Mouse (Mus musculus) B cell, adult 2 months (primary cell): Measurements from ENCODE around the gene Adcy6.

ENCODE experiments used
- DNase-seq, 2 experiments: peaks; one replicate each; pipeline ENCODE4 v3.0.0; 2022

Gene Adcy6

DNA sequence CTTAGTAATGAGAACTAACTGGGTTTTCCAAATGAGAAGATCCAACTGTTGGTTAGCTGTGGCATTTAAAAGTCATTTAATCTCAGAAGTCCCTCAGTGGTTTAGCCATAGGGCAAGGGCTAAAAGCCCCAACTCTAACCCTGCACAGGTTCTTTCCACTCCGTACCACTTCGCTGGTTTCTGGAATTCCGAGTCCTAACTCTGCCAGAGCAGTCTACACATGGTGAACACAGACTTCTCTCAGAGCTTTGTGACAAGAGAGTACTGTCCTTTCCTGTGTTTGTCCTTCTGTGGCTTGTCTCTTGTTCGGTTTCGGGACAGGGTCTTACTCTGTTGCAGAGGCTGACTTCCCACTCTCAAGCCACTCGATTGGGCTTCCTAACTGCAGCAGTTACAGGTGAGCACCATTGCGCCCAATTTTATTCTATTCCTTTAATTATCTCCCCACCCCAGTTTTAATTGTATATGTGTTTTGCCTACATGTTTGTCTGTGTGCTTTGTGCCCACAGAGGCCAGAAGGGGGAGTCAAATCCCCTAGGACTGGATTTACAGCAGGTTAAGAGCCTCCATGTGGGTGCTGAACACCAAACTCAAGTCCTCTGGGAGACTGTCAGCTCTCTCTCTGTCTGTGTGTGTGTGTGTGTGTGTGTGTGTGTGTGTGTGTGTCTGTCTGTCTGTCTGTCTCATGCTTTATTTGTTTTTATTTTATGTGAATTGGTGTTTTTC lies 16.8 kb upstream of the Adcy6 start:
- DNase-seq, result no peak

GRCm38 (mm10) chr15:98626078-98626477 lies 16.2 kb upstream of the Adcy6 start:
- no peak for DNase-seq

- DNase-seq, result no peak
Measured at GRCm38 (mm10) chr15:98623361-98623821, 13.5 kb upstream of the Adcy6 start.

DNA sequence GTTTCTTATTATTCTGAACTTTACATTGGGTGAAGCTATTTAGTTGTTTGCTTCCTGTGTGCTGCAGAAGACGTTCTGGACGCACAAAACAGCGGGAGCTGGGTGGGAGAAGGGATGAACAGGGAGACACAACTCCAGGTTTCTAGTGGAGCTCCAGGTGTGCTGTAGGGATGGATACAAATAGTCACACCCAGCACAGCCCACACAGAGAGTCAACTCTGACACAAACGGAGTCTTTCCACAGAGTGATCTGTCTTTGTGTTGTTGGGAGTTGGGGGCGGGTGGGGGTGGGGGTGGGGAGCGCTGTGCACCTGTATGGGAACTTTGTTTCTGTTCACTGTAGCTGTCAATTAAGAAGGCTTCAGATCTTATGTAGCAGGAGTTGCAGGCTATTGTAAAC lies 12.8 kb upstream of the Adcy6 start:
- DNase-seq, result no peak

- DNase-seq, result no peak
Measured at GRCm38 (mm10) chr15:98622199-98622598, 12.3 kb upstream of the Adcy6 start.

- peak; percentile 73 to 76 for DNase-seq
Measured at GRCm38 (mm10) chr15:98617176-98617537, 7.3 kb upstream of the Adcy6 start.

GRCm38 (mm10) chr15:98616362-98617175 lies 6.7 kb upstream of the Adcy6 start:
- no peak for DNase-seq

DNA sequence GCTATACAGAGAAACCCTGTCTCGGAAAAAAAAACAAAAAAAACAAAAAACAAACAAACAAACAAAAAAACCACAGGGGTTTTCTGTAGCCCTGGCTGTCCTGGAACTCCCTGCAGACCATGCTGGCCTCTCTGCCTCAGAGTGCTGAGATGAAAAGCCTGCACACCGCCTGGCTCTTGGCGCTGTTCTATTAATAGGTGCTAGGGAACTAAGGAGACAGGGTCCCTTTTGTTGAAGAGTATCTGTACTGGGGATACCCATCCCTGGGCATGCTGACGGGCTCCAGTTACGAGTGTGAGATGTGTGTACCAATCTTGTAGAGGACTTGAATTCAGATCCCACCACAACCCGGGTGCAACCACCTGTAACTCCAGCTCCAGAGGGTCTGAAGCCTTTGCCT lies 5.9 kb upstream of the Adcy6 start:
- DNase-seq, result no peak

DNA sequence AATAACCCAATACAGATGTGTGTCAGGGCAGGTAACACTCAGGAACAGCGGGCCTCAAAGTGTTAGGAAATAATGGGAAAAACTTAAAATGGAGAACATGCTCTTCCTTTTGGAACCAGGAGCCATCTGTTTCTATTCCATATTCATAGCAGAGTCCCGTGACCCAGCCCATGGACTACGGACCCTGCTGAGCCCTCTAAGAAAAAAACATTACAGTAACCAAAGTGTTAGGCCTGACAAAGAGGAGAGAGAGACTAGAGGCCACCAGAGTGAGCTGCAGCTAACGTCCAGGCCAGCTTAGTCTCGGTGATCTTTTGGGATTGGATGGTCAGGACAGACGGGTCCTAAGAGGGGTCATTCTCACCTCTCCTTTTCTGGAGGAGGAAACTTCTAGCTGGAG lies 5.1 kb upstream of the Adcy6 start:
- DNase-seq, result no peak

- DNase-seq, result no peak
Measured at GRCm38 (mm10) chr15:98614551-98614950, 4.7 kb upstream of the Adcy6 start.

- no peak for DNase-seq
Measured at GRCm38 (mm10) chr15:98612229-98612628, 2.4 kb upstream of the Adcy6 start.

DNA sequence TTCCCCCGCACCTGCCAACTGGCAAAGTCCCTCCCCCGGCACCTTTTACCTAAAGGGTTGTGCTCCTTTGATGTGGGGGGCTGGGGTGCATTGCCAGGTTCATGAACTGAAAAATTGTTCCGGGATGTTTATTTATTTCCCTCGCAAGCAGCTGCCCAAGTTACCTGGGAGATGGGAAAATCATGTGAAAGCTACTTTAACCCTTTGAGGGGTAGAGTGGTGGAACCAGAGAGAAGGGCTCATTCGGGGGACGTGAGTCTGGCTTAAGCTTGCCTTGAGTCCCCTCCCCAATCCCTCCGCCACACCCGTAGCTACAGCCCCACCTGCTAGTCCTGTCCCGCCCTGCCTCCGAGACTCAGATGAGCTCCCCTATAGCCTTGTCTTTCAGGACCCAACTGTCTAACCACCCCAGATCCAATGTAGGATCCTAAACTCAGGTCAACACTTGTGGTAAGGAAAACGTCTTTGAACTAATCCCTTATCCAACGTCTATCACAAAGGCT lies 306 bp upstream of the Adcy6 start:
- DNase-seq, result no peak

- DNase-seq, result peak; percentile 30 to 33
Measured at GRCm38 (mm10) chr15:98608784-98609250, 1.1 kb downstream of the Adcy6 start.

GRCm38 (mm10) chr15:98608058-98608783 lies 1.7 kb downstream of the Adcy6 start:
- DNase-seq, result peak in 1 of 2 experiments; percentile 5

DNA sequence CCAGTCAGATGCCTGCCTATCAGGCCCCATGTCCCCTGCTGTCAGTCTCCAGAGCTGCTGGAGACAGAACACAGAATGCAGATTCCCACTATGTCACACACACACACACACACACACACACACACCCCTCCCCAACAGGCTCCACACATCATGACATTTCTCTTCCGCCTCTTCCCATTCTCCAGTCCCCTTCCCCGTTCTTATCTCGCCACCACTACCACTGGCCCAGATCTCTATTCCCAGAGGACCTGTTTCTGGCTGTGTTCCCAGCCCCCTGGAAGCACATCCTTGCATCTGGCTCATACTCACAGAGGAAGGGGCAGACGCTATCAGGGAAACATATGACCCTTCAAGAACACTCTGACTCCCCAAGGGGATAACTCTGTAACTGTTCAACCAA lies 2.3 kb downstream of the Adcy6 start:
- DNase-seq, result no peak

- DNase-seq, result no peak
Measured at GRCm38 (mm10) chr15:98606739-98607138, 3.1 kb downstream of the Adcy6 start.

DNA sequence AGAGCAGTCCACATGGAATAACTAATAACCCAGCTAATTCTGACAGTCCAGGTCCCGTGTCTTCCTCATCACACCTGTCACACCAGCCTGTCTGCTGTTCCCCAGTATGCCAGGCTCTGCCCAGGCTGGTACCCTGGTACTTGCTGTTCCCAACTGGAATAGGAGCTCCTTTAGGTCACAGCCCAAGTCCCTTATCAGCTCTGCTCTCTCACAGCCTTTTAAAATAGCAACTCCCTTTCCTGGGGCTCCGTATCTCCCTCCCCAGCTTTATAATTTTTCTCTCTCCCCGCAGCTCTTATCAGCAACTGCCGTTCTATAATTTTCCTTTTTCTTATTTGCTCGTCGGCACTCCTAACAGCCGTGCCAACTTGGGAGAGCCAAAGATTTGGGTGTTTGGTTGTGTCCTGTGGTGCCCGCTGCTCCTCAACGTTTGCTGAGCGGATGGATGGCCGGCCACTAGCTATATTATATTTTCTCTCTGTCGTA lies 3.8 kb downstream of the Adcy6 start:
- no peak for DNase-seq

- DNase-seq, result no peak
Measured at GRCm38 (mm10) chr15:98604041-98604575, 5.8 kb downstream of the Adcy6 start.

- no peak for DNase-seq
Measured at GRCm38 (mm10) chr15:98602921-98603458, 6.9 kb downstream of the Adcy6 start.

GRCm38 (mm10) chr15:98602191-98602881 lies 7.5 kb downstream of the Adcy6 start:
- no peak for DNase-seq

DNA sequence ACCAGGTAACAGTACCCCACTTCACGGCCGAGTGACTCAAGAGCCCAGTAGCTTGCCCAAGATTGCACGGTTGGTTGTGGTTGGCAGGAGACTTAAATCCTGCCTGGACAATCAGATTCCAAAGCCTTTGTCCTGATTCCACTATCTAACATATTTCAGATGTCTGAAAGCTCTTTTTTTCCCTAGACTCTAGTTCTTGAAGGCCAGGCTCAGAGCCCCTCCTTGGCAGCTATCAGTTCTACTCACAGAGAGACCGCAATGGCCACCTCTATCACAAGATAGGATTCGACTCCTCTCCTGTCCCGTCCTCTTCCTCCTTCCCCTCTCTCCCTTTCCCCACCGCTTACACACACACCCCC lies 8.1 kb downstream of the Adcy6 start:
- DNase-seq, result no peak
